Mouse (Mus musculus) brain, embryonic 14.5 days (tissue): Measurements from ENCODE around the gene Ift122.

Source experiments
- CTCF ChIP-seq: fragments of 200-500 bp; IDR thresholded peaks from 2 replicates; pipeline ENCODE4 v1.5.1; 2012; ENCODE audit warnings: inconsistent platforms, mild to moderate bottlenecking, moderate library complexity, borderline replicate concordance; ENCODE audit not compliant: insufficient read depth, insufficient read length; ENCODE audit errors: extremely low read depth
- POLR2A ChIP-seq: fragments of 200-500 bp; IDR thresholded peaks from 2 replicates; pipeline ENCODE4 v1.6.1; 2012; ENCODE audit warnings: mild to moderate bottlenecking, inconsistent platforms, borderline replicate concordance; ENCODE audit not compliant: poor library complexity, insufficient read depth, insufficient read length, severe bottlenecking; ENCODE audit errors: extremely low read depth

DNA sequence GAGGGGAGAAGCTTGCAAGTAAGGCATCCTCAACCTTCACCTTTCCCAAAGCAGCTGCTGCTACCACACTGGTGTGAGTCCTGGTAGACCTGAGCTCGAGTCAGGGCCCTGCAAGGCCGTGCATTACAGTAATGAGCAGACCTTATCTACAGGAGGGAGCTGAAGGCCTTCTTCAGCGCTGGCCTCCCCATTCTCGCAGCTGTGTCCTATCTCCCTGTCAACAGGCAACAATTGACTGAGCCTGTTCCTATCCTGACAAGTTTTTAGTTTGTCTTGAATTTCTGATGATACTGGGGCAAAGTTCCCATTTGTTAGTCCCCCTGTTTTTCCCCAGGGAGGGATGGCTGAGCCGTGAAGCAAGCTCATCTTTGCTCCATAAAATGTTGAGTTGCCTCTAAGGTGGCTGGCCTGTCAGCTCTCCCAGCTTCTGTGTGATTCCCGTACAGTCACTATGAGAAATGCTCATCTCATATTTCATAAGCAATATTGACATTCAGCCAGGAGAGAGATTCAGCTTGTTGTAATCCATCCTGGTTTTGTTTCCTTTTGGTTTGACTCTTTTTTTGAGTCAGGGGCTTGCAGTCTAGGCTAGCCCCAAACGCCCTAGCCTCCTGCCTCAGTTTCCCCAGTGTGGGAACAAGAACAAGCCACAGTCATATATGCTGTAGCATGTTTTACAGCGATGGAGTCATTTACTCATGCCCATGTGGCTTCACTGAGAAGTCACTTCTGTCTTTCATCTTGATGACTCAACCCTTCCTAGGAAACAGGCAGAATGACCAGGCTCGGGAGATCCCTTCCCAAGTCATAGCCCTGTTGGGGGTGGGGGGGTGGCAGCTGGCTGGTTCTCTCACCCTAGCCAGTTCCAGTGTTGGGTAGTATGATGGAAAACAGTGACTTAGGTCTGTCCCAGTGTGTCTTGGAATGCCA, 90.5 kb downstream of the Ift122 start:
- TF ChIP-seq POLR2A (no peak), CTCF (no peak)
